Mouse (Mus musculus): ENCODE data around the gene Tmem213. TPM values are rescaled to one million over a fixed set of nuclear protein-coding genes. Genes with fewer than 3 reads are reported as not detected.

Gene Tmem213
- polyA plus RNA-seq, 1 experiment = not detected

- WGBS = 8% methylated on average over 3 of the region's 3 CpGs
- Histone ChIP-seq H3K27ac (ENCODE audit: insufficient read depth, low read depth, low read length) (no peak overlapping the region), H3K4me1 (ENCODE audit: control insufficient read depth, insufficient read depth, low read length) (no peaks in the 10 kb centered on the region), H3K4me3 (ENCODE audit: insufficient read depth, low read depth, low read length) (no peak overlapping the region)
- no peak for TF ChIP-seq CTCF (IDR thresholded peaks at IDR 0.05; ENCODE audit: insufficient read depth, low read depth, low read length)
These were observed 51.0 kb downstream of the Tmem213 start for GRCm38 (mm10) chr6:38160102-38160501.

GRCm38 (mm10) chr6:38160556-38160955, 51.5 kb downstream of the Tmem213 start:
- H3K4me1 ChIP-seq (ENCODE audit: control insufficient read depth, insufficient read depth, low read length) = no peaks in the 10 kb centered on the region
- no peak overlapping the region for H3K27ac ChIP-seq (ENCODE audit: insufficient read depth, low read depth, low read length)
- no peak overlapping the region for H3K4me3 ChIP-seq (ENCODE audit: insufficient read depth, low read depth, low read length)
- 56% methylated on average over 2 of the region's 2 CpGs for WGBS
- TF ChIP-seq POLR2A (IDR thresholded peaks at IDR 0.05; ENCODE audit: insufficient read depth, low read depth, low read length) = no peak
- TF ChIP-seq CTCF (IDR thresholded peaks at IDR 0.05; ENCODE audit: insufficient read depth, low read depth, low read length) = no peak

GRCm38 (mm10) chr6:38162825-38163504, 53.9 kb downstream of the Tmem213 start:
- WGBS = 81% methylated on average over 14 of the region's 14 CpGs
- Histone ChIP-seq H3K4me3 (ENCODE audit: insufficient read depth, low read depth, low read length) (no peak overlapping the region), H3K4me1 (ENCODE audit: control insufficient read depth, insufficient read depth, low read length) (no peaks in the 10 kb centered on the region), H3K27ac (ENCODE audit: insufficient read depth, low read depth, low read length) (no peak overlapping the region)
- TF ChIP-seq POLR2A (IDR thresholded peaks at IDR 0.05; ENCODE audit: insufficient read depth, low read depth, low read length) (no peak), CTCF (IDR thresholded peaks at IDR 0.05; ENCODE audit: insufficient read depth, low read depth, low read length) (no peak)

GRCm38 (mm10) chr6:38164705-38165104, 55.6 kb downstream of the Tmem213 start:
- Histone ChIP-seq H3K4me1 (ENCODE audit: control insufficient read depth, insufficient read depth, low read length) (no peaks in the 10 kb centered on the region), H3K27ac (ENCODE audit: insufficient read depth, low read depth, low read length) (no peak overlapping the region), H3K4me3 (ENCODE audit: insufficient read depth, low read depth, low read length) (no peak overlapping the region)
- TF ChIP-seq CTCF (IDR thresholded peaks at IDR 0.05; ENCODE audit: insufficient read depth, low read depth, low read length) (no peak), POLR2A (IDR thresholded peaks at IDR 0.05; ENCODE audit: insufficient read depth, low read depth, low read length) (no peak)
- WGBS = 83% methylated on average over 6 of the region's 6 CpGs

GRCm38 (mm10) chr6:38165385-38165784, 56.3 kb downstream of the Tmem213 start:
- Histone ChIP-seq H3K27ac (ENCODE audit: insufficient read depth, low read depth, low read length) (no peak overlapping the region), H3K4me3 (ENCODE audit: insufficient read depth, low read depth, low read length) (no peak overlapping the region), H3K4me1 (ENCODE audit: control insufficient read depth, insufficient read depth, low read length) (no peaks in the 10 kb centered on the region)
- TF ChIP-seq CTCF (IDR thresholded peaks at IDR 0.05; ENCODE audit: insufficient read depth, low read depth, low read length) (no peak), POLR2A (IDR thresholded peaks at IDR 0.05; ENCODE audit: insufficient read depth, low read depth, low read length) (no peak)
- WGBS = 88% methylated on average over 6 of the region's 6 CpGs

Other genes starting within 250 kb of the Tmem213 start
- not detected in 2 replicates for gene Trim24, start 238.4 kb upstream of the Tmem213 start, polyA plus RNA-seq (2012; ENCODE audit: insufficient read depth, insufficient read length, low replicate concordance, missing spikeins)
- not detected in 2 replicates for gene Svopl, start 62.3 kb upstream of the Tmem213 start, polyA plus RNA-seq (2012; ENCODE audit: insufficient read depth, insufficient read length, low replicate concordance, missing spikeins)
- gene Atp6v0a4, start 15.3 kb downstream of the Tmem213 start, polyA plus RNA-seq (2012; ENCODE audit: insufficient read depth, insufficient read length, low replicate concordance, missing spikeins) = not detected in 2 replicates
- not detected in 2 replicates for gene D630045J12Rik, start 144.8 kb downstream of the Tmem213 start, polyA plus RNA-seq (2012; ENCODE audit: insufficient read depth, insufficient read length, low replicate concordance, missing spikeins)
- not detected in 2 replicates for gene Zc3hav1l, start 190.0 kb downstream of the Tmem213 start, polyA plus RNA-seq (2012; ENCODE audit: insufficient read depth, insufficient read length, low replicate concordance, missing spikeins)
- not detected in 2 replicates for gene Zc3hav1, start 245.3 kb downstream of the Tmem213 start, polyA plus RNA-seq (2012; ENCODE audit: insufficient read depth, insufficient read length, low replicate concordance, missing spikeins)